Mouse (Mus musculus) megakaryocyte progenitor cell, adult 5-6 weeks (primary cell): ENCODE results near the gene Cnr2. TPM values are rescaled to one million over a fixed set of nuclear protein-coding genes. Genes with fewer than 3 reads are reported as not detected.

Experiments
- ATAC-seq: replicated peaks from 2 replicates; pipeline ENCODE4 v1.8.0; 2016; ENCODE audit warnings: mild to moderate bottlenecking, moderate TSS enrichment, inconsistent platforms; ENCODE audit not compliant: poor library complexity
- total RNA-seq, 2 experiments: library from RNA; stranded (forward) in 1 of 2; stranded (reverse) in 1 of 2; fragments of 157-497, 149-512 nt in 1 of 2; fragments of 200-1000 nt in 1 of 2; gene quantifications; 2 replicates each; pipeline versions ENCODE4 v1.2.3 to v1.2.4; 2015 to 2017

The Cnr2 gene
- total RNA-seq, 2 experiments from 2014 or later: 5.2 to 6.5 TPM

- no peak for ATAC-seq
Observed at GRCm38 (mm10) chr4:135962198-135962597, 67.0 kb downstream of the Cnr2 start.

DNA sequence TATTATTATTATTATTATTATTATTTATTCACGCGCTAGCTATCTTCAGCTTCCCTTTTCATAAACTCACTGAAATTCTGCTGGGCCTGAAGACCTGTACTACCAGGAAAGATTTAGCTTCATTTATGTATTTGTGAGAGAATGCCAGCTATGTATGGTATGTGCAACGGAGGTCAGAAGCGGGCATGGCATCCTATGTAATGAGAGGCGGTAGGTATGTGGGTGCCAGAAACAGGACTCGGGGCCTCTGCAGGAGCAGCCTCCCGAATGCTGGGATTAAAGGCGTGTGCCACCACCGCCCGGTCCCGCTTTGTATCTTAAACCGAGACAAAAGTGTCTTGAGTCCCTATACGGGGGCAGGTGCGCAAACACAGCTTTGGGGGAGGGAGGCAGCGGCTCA is 67.8 kb downstream of the Cnr2 start:
- ATAC-seq: no peak

- ATAC-seq: peak; percentile 85
Observed at GRCm38 (mm10) chr4:135963457-135964193, 68.4 kb downstream of the Cnr2 start, which contains the start of gene Gale. Gene Gale, plus strand, starts transcription at chr4:135963727.

GRCm38 (mm10) chr4:135964426-135964825 is 69.2 kb downstream of the Cnr2 start:
- ATAC-seq: peak; percentile 53

DNA sequence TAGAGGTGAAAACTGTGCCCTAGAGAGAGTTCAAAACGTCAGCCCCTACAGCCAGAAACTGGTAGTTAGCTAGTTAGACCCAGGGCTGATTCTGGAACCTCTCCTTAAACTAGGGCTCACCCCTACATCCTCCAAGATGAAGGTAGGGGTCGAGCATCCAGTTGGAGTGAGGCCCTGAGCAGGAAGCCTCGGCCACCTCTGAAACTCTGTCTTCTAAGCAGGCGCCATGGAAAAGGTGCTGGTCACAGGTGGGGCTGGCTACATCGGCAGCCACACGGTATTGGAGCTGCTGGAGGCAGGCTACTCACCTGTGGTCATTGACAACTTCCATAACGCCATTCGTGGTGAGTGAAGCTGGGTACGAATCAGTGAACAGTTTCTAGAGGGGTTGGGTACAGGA is 69.9 kb downstream of the Cnr2 start:
- ATAC-seq: no peak

- ATAC-seq: no peak
Observed at GRCm38 (mm10) chr4:135966283-135966682, 71.1 kb downstream of the Cnr2 start.

DNA sequence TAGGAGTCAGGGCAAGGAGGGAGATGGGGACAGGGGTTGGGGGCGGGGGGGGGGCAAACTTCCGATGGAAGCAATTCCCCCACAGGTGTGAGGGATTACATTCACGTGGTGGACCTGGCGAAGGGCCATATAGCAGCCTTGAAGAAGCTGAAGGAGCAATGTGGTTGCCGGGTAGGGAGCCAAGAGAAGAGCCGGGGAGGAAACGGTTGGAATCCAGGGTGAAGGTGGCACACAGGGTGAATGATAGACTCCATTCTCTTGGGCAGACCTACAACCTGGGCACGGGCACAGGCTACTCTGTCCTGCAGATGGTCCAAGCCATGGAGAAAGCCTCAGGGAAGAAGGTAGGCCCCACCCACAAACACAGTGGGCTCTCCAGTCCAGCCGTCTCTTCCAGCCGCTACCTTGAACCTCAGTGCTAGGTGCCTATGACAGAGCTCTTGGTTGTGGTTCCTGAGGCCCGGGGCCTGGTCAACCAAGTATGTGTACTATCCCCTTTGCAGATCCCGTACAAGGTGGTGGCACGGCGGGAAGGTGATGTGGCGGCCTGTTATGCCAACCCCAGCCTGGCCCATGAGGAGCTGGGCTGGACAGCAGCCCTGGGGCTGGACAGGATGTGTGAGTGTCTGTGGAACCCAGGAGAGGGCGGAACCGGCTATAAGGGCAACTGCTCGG is 72.0 kb downstream of the Cnr2 start:
- no peak for ATAC-seq

DNA sequence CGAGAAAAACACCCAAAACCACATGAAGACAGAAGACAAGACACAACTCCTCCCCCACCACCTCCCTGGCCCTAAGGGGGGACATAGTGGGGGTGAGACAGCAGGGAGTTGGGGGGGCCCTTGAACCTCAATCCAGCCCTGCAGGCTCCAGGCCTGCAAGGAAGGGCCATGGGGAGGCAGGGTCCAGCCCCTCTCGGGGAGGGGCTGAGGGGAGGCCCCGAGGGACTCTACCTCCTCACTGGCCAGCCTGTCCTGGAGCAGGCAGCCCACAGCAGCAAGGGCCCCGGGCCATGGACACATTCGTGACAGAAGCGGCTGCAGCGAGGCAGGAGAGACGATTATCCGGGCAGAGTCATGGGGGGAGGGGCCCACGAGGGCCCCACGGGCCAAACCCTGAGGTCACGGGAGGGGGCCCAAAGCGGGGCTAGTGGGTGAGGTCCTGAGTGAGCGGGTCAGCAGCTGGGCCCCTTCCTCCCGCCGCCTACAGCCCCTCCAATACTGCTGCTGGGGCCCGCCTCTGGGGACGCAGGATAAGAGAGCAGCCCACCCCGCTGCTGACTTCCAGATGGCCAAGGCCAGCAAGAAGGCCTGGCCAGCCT is 73.2 kb downstream of the Cnr2 start:
- no peak for ATAC-seq

GRCm38 (mm10) chr4:135969070-135969750 is 74.0 kb downstream of the Cnr2 start:
- no peak for ATAC-seq

Other genes with a start within 250 kb of the Cnr2 start
- gene Ifnlr1, start 209.1 kb upstream of the Cnr2 start, total RNA-seq (2015): 0.68 and 1.6 TPM in 2 replicates
- gene Ifnlr1, start 209.1 kb upstream of the Cnr2 start, total RNA-seq (2017): 0.30 and 0.46 TPM in 2 replicates
- gene Il22ra1, start 167.2 kb upstream of the Cnr2 start, total RNA-seq (2015): not detected in 2 replicates
- not detected in 2 replicates for gene Il22ra1, start 167.2 kb upstream of the Cnr2 start, total RNA-seq (2017)
- gene Myom3, start 135.7 kb upstream of the Cnr2 start, total RNA-seq (2015): not detected in 2 replicates
- gene Myom3, start 135.7 kb upstream of the Cnr2 start, total RNA-seq (2017): not detected in 2 replicates
- gene Srsf10, start 39.6 kb upstream of the Cnr2 start, total RNA-seq (2015): 195 and 208 TPM in 2 replicates
- gene Srsf10, start 39.6 kb upstream of the Cnr2 start, total RNA-seq (2017): 200 and 240 TPM in 2 replicates
- gene Pnrc2, start 21.5 kb upstream of the Cnr2 start, total RNA-seq (2015): 151 TPM in 2 replicates
- gene Pnrc2, start 21.5 kb upstream of the Cnr2 start, total RNA-seq (2017): 131 and 154 TPM in 2 replicates
- gene Fuca1, start 25.3 kb downstream of the Cnr2 start, total RNA-seq (2015): 27.9 and 39.3 TPM in 2 replicates
- gene Fuca1, start 25.3 kb downstream of the Cnr2 start, total RNA-seq (2017): 122 and 139 TPM in 2 replicates
- gene Hmgcl, start 51.1 kb downstream of the Cnr2 start, total RNA-seq (2015): 51.4 and 52.1 TPM in 2 replicates
- gene Hmgcl, start 51.1 kb downstream of the Cnr2 start, total RNA-seq (2017): 39.7 and 48.1 TPM in 2 replicates
- gene Gale, start 68.3 kb downstream of the Cnr2 start, total RNA-seq (2015): 4.4 and 5.2 TPM in 2 replicates
- 2.2 and 4.7 TPM in 2 replicates for gene Gale, start 68.3 kb downstream of the Cnr2 start, total RNA-seq (2017)
- 37.2 and 42.6 TPM in 2 replicates for gene Lypla2, start 77.2 kb downstream of the Cnr2 start, total RNA-seq (2015)
- 15.7 and 21.9 TPM in 2 replicates for gene Lypla2, start 77.2 kb downstream of the Cnr2 start, total RNA-seq (2017)
- gene Pithd1, start 91.9 kb downstream of the Cnr2 start, total RNA-seq (2015): 19.8 and 22.7 TPM in 2 replicates
- gene Pithd1, start 91.9 kb downstream of the Cnr2 start, total RNA-seq (2017): 18.3 and 31.5 TPM in 2 replicates
- 55.2 and 58.2 TPM in 2 replicates for gene Eloa, start 126.4 kb downstream of the Cnr2 start, total RNA-seq (2015)
- gene Eloa, start 126.4 kb downstream of the Cnr2 start, total RNA-seq (2017): 50.3 and 56.8 TPM in 2 replicates
- gene Rpl11, start 158.0 kb downstream of the Cnr2 start, total RNA-seq (2015): 1,572 and 1,580 TPM in 2 replicates
- 841 and 996 TPM in 2 replicates for gene Rpl11, start 158.0 kb downstream of the Cnr2 start, total RNA-seq (2017)
- 0.44 and 1.4 TPM in 2 replicates for gene Id3, start 248.1 kb downstream of the Cnr2 start, total RNA-seq (2015)
- gene Id3, start 248.1 kb downstream of the Cnr2 start, total RNA-seq (2017): 1.0 and 2.4 TPM in 2 replicates